Mouse (Mus musculus) embryonic fibroblast, embryonic 13.5 days (primary cell): ENCODE results near the gene Tmem202.

Source experiments
- CTCF ChIP-seq: IDR thresholded peaks from 2 replicates; pipeline ENCODE4 v1.5.1; 2011; ENCODE audit warnings: mild to moderate bottlenecking, control low read depth, low read length, moderate library complexity, borderline replicate concordance; ENCODE audit not compliant: insufficient read depth
- POLR2A ChIP-seq: IDR thresholded peaks from 2 replicates; pipeline ENCODE4 v1.6.1; 2011; ENCODE audit warnings: low read depth, mild to moderate bottlenecking, control low read depth, low read length, moderate library complexity

DNA sequence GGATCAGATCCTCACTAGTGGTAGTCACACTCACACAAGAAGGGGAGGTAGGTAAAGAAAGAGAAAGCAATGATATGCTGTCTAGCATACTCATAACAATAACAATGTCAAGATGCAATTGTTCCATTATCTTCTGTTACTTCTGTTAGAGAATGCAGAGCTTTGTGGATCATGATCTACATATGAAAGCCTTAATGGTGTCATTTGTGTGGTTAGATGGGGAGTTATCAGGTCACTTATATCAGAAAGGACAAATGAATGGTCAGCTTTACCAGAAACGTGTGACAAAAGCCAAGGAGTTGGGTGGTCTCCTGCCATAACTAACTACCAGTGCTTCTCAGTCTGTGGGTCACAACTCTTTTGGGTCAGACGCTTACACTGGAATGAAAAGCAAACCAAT lies 66.5 kb downstream of the Tmem202 start:
- no peak for TF ChIP-seq POLR2A
- no peak for TF ChIP-seq CTCF
